Mouse (Mus musculus): ENCODE measurements around the gene Gse1. TPM values are rescaled to one million over a fixed set of nuclear protein-coding genes. Genes with fewer than 3 reads are reported as not detected.
A peak's percentile ranks its signal among the peaks of the same experiment; 100 is the strongest.

Gene Gse1
- total RNA-seq, 1 experiment from 2014 or later, result 48.8 TPM

DNA sequence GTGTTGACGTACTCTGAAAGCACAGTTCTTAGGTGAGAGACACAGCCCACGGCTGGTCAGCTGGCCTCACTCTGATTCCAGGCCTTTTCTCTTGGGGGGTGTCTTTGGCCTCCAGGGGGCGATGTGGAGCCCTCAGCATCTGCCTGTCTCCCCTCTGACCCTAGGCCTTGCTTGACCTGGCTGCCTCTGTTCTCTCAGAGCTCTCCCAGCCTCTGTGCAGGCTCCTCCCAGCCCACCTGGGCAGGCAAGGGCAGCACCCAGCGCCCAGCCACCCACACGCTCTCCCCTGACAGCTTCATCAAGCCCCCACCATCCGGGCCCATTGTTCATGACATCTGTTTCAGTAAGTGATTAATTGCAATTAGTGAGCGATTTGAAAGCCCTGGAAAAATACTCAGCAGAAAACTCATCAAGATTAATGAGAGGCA, 176.4 kb downstream of the Gse1 start:
- DNase-seq, result peak; percentile 58

DNA sequence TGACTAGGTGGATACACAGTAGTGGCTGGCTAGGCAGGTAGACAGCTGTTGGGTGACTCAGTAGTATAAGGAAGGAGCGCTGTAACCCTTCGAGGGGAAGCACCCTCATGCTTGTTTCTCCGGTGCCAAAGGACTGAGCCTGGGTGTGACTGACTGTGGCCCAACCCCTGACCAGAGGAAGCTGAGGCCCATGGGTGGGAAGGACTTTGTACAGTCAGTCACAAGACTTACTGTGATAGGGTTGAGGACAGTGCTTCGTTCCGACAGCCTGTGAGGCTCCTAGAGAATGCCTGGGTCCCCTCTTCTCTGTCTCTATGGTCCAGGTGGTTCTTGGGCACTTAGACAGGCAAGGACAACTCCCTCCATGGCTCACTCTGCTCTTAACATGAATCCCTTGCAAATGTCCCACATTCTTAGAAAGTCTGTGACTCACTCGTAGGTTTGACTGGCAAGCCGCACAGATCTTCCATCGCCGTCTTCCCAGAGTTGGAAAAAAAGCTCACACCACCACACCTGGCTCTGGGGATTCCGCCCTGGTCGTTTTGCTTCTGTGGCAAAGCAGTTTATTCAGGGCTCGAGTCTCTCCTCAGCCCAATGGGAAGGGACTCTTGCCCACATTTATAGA, 177.9 kb downstream of the Gse1 start:
- no peak for DNase-seq

DNA sequence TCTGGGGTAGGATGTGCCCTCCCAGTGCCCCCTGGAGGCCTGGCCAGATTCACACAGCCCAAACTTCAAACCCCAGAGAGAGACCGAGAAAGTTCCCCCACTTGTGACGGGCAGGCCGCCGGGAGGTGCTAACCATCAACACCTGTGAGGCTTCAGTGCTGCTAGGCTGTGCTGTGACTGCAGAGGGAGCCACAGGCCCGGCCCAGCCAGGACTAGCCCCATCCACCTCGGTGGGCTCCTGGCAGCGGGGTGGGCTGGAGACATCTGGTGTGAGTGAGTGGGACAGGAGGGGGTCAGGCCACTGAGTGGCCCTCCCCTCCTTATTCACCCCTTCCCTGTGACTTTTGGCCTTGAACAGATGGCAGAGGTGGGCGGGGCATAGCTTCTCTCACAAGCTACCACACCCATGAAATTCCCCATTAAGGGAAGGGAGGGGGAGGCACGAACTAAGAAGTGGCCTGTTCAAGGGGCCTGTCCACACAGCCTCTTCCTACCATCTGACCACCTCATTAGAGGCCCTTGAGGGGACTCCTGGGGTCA, 179.5 kb downstream of the Gse1 start:
- DNase-seq, result no peak

DNA sequence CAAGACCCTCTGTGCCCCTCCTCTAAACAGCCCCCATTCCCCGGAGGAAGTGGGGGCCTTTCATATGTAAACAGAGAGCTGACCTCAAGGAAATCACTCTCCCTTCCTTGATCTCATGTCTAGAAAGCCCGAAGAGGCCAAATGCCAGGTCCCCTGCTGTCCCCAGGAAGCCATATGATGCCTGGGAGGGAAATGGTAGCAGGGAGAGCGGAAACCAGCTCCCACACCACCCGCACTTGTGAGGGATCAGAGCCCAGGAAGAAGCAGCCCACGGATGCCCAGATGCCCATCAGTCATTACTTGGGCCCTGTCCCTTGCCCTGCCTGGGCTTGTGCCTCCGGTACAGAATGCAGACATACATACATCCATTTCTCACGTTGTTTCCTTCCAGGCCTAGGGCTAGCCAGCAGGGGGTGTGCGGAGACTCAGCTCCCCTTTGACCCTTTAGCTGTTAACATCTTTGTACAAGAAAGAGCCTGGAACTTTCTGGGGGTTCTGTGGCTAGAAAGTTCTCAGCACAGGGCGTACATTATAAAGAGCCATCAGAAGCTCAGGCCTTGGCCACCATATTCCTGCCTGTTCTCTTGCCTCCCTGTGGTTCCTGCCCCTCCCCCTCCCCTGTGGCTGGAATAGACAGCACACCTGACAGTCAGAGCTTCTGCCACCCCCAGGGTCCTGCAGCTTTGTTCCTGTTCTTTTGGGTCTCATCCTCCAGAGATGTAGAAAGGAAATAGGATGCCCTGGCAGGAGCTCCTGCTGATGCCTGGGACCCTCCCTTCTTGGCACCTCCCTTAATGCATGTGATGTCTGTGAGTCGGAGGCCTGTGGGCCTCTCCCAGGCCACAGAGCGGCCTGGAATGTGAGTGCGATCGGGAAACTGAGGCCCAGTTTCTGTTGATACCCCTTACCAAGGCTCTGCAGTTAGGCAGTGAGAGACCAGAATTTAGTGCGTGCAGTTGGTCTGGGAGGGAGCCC, 180.3 kb downstream of the Gse1 start:
- no peak for DNase-seq

DNA sequence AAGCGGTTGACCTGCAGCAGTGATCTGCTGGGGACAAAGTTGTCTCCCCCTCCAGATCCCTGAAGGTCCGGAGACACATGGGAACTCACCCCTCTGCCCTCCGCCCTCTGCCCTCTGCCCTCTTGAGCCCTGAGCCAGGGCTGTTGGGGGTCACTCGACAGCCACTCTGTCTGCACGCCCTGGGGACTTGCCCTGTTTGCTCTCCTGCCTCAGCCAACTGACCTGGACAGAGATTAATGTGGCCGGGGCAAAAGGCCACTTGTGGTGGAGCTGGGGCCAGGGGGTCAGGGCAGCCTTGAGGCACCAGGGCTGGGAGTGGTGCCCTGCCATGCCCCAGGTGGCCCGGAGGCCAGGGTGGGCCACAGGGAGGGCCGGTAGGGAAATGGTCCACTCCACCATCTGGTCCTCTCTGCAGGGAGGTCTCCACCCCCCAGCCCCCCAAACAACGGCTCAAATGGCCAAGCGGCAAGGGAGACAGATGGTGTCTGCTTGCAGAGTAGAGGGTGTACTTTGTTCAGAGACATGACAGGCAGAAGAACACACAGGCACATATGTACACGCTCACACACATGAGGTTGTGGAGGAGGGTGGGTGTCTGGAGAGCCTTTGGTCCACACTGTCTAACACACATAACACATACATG, 181.2 kb downstream of the Gse1 start:
- DNase-seq, result no peak

DNA sequence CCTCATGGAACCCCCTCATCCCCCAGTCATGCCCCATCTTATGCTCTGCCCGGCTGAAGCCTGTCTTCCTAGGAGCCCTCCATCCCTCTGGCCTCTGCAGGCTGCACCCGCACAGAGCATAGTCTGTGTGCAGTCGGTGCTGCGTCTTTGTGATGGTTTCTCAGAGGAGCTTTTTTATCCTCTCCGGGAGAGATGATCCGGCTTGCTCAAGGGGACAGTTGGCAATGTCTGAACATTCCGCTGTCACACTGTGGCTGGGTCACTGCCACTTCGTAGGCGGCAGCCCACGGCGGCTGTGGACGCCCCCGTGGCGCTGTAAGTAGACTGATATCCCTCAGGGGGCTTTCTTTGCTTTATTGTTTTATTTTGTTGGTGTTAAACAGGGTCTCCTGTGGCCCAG, 182.8 kb downstream of the Gse1 start:
- no peak for DNase-seq

DNA sequence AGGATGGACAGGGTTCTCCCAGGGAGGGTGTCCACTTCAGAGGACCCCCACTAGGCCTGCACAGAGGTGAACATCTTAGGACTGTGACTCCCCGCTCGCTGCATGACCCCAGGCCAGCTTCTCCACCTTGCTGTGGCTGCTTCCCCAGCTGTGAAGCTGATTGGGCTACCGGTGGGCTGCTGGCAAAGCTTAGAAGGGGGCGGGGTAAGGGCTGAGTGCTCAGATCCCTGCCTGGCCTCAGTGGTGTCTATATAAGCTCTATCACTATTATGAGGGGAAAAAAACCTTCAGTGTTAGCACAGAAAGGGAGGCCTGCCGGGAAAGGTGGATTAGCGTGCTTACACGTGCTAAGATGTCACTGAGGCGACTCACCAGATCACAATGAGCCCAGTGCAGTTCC, 183.6 kb downstream of the Gse1 start:
- DNase-seq, result no peak

DNA sequence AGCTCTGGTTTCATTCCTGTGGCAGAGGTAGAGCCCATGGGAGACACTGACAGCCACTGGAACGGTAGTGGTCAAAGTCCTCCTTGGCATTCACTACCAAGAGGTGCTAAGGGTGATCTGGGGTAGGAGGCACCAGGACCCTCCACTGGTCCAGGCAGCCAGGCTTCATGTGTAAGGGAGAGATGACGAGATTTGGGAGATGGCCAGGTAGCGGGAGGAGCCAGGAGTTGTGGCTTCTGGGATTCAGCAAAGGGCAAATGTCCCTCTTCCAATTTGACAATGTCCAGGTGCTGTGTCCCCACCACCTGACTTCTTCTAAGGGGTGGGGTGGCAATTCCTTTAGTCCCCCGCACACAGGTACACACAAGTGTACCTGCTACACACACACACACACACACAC, 184.1 kb downstream of the Gse1 start:
- no peak for DNase-seq

DNA sequence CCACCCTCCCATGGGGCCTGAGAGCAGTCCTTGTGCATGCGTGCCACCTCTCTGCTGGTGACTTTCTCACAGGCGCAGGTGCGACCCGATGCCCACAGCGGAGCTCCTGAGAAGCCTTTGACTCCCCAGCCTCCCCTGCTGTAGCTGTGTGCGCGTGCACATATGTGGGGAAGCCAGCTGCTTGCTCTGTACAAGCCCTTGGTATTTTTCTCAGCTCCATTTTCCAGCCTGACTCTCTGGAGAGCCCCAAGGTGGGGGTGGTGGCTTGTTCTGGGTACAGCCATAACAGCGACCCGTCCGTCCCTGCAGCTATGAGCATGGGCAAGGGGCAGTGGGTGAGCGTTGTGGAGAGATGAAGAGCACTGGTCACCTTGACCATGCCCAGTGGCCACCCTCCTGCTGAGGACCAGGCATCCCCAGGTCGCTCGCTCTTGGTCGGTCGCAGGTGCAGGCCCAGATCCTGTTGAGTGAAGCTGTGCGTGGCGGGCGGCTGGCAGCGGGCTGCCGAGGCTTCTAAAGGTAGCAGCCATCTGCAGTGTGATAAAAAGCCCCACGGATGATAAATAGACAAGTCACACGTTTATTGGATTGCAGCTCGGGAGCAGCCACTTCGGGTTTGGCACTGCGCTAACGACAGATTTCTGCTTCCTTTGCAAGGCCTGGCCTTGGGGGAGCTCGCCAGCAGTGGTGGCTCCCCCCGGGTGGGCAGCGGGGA, 184.8 kb downstream of the Gse1 start:
- DNase-seq, result no peak

DNA sequence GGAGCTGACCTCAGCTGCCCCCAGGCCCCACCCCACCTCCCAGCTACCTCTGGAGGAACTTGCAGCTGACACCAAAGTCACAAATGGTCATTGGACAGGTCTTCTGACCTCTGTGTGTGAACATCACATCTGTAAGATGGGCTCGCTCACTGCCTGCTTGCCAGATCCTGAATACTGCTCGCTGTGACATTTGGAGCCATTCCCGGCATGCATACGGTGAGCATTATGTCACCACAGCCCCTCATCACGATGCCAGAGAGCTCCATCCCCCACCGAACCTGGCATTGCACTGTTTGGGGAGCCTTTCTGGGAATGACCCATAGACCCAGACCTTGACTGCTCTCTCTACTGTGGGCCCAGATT, 185.4 kb downstream of the Gse1 start:
- no peak for DNase-seq

DNA sequence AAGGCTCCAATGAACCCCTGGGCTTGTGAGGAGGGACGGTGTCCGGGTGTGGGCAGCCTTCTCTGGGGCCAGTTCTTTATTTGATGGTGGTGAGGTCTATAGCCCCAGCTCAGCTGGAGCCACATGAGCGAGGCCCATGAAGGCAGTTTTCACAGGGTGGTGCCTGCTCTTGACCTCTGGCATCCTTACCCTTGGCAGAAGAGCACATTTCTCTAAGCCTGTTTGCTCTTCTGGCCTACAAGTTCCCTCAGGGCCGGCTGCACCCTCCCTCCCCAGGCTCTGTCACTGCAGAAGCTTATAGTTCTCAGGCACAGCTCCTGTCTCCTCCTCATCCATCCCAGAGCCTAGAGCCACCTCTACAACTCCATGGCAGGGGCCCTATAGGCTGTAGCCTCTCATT, 186.0 kb downstream of the Gse1 start:
- no peak for DNase-seq

DNA sequence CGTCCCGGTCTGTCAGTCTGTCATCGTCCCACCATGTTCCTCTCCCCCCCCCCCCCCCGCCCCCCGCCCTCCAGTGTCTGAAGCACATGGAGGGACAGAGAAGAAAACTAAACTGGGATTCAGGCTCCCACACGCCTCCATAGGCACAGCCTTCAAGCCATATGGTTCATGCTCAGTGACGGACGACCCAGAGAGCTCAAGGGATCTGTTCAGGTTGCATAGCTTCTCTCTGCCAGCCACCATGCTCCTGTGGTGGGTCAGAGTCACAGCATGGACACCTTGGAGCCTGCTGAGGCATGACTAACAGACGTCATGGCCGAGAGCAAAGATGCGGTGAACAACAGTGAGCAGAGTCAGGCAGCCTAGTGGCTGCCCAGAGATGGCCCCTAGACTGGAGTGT, 187.2 kb downstream of the Gse1 start:
- no peak for DNase-seq

DNA sequence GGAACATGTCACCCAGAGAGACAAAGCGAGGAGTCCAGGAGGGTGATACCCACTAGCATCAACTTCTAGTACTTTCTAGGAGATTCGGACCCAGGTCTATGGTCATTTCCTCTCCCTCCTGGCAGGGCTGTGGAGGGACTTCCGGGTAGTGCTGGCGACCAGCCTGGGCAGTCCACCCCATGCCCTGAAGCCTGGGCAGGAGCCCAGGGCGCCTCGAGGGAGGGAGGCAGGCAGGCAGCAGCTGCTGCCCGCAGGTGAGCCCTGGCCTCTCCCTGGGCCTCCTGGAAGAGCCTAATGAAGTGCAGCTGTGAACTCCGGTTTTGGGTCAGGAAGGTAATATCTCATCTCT, 187.9 kb downstream of the Gse1 start:
- DNase-seq, result no peak

DNA sequence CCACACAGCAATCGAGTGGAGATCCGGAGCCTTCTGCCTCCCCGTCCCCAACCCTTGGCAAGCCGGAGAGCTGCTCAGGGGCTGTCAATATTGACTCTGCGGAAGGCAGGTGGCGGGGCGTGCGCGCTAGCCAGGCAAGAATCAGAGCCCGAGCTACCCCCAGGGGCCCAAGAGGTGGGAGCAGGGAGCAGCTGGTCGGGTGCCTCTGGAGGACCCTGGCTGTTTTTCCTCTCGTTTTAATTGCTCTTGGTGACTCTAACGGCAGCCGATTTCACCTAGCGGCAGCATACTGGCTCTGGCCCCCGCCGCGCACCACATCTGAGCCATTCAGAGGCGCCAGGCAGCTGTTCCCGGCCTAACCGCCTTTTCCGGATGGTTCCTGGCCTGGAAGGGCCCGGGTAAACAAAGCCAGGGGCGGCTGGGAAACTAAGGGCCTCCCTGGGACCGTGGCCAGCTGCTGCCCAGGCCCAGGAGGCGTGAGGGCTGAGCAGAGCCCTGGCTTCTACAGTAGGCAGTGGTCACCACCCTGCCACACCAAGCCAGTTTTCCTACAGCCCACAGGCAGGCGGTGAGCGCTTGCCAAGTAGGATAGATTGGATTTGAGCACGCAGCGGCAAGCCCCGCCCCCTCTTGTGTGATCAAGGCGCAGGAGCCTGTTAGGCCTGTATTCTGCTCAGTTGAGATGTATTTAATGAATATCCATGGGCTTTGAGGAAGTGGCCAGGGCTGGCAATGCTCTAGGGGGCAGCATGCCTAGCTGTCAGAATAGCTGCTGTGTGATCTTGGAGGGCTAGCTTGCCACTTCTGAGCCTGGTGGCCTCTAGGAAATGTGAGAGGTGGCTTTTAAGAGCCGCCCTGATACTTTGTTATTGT, 188.5 kb downstream of the Gse1 start:
- DNase-seq, result peak; percentile 58

DNA sequence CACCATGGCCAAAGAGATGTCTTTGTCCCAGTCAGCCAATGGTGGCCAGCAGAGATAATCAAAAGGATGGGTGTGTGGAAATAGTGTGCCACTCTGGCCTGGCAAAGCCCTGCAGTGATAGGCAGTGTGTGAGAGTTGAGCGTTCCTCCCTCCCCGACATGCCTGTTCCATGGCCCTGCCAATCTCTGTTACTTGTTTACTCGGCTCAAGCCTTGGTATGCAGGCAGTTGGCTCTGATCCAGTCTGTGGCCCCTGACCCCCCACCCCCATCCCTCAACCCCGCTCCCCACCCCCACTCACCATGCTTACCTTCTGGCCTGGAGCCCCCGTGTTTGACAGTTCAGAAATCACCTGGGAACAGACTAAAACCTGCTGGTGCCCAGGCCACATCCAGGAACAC, 189.9 kb downstream of the Gse1 start:
- DNase-seq, result no peak

DNA sequence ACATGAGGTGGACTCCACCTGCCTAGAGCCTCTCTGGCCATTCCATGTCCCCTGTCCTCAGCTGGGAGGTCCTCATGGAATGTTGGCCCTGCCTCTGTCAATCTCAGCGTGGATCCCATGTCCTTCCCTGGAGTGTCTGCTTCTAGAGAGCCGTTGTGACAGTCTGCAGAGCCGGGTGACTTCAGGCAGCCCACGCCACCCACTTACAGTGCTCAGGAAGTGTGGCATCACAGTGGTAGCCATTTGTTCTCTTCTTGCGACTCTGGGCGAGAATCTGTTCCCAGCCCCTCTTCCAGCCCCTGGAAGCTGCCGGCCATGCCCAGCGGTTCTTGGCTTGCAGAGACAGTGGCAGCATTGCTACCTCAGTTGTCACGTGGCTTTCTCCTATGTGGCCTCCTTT, 191.4 kb downstream of the Gse1 start:
- DNase-seq, result no peak

DNA sequence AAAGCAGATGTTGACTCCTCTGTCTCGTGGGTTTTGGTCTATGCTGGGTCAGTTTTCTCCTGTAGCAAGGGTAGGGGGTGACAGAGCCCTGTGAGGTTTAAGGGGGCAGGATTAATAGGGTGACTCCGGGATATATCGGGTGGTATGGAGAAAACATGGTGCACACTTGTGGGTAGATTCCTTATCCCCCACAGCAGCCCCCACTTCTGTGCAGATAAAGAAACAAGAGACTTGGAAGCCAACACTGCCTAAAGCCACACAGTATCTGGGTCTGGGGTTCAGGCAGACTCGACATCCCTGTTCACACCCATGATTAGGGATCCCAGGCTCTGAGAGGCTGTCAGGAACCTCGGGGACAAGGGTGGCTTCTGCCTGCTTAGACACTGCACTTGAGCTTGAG, 192.0 kb downstream of the Gse1 start:
- DNase-seq, result no peak

DNA sequence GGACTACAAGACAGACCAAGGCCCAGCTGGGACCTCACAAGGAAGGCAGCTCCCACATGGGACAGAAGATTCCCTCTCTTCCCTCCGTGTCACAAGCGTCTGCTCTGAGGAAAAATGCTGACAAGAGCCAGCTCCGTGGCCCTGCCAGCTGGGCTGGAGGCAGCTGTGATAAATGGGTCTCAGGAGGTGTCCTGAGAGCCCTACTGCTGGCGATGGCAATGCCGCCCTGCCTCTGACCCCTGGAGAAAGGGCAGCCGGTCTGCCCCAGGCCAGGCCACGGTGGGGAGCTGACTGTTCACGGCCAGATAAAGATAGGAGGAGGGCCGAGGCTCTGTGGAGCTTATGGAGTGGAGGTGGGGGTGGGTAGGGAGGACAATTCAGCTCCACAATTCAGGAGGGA, 193.4 kb downstream of the Gse1 start:
- DNase-seq, result peak; percentile 56

DNA sequence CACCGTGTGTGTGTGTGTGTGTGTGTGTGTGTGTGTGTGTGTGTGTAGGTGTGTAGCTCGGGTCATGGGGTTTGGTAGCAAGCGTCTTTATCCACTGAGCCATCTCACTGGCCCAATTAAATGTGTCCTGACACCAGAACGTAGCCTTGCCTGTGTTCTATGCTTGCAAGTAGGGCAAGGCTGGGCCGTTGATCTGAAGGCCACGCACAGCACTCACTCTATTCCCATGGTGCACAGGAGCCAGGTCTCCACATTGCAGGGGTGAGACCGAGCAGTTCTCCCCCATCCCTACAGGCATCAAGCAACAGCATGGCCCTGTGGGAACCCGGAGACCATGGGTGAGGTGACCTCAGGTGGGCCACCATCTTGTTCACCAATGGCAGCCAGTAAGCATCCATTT, 194.0 kb downstream of the Gse1 start:
- DNase-seq, result peak; percentile 39

DNA sequence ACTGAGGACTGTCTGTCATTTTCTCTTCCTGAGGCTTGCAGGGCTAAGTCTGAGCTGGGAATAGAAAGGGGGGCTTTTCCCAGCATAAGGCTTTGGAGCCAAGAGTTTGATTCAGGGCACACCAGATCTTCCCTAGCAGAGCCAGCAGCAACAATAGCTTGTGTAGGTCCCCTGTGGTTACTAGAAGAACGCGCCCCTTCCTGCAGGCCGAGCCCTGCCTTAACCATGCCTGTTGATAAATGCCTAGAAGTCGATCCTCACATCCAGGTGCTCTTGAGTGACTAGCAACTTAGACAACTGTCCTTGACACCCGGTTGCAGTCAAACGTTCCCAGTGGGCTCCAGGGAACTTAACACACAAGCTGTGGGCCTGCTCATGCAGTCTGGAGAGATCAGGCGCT, 195.3 kb downstream of the Gse1 start:
- no peak for DNase-seq

DNA sequence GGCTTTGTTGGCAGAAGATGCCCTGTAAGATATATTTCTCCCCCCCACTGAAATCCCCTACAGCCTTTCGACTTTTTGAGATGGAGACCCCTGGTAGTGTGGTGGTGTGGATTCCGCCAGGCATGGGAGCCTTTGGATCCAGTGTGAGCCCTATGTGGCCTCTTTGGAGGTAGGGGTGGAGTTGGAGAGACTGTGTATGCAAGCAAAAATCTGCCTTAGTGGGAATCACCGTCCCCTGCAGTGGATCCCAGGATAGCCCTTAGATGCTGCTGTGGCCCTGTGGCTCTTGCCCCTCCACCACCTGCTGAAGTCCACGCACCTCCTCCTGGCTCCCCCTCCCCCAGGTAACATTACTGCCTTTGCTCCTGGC, 196.6 kb downstream of the Gse1 start:
- no peak for DNase-seq
